Mouse (Mus musculus) urinary bladder, postnatal 4 days (tissue): ENCODE data around the gene Dag1.
"Not testable (repeated sequence)": the region's sequence is repeated elsewhere in the genome, so short reads cannot be mapped to it uniquely, and the experiment has no call there.

Experiments used
- DNase-seq, 2 experiments: peaks; one replicate each; pipeline ENCODE4 v3.0.0; 2021 to 2022; ENCODE audit warnings: low spot score in 2 of 2

Gene Dag1

GRCm38 (mm10) chr9:108274476-108275330 lies 10.9 kb upstream of the Dag1 start:
- peak in 1 of 2 experiments; percentile 22 for DNase-seq

GRCm38 (mm10) chr9:108273485-108273884 lies 9.7 kb upstream of the Dag1 start:
- no peak for DNase-seq

- DNase-seq: no peak
Observed at GRCm38 (mm10) chr9:108272691-108273090, 8.9 kb upstream of the Dag1 start.

DNA sequence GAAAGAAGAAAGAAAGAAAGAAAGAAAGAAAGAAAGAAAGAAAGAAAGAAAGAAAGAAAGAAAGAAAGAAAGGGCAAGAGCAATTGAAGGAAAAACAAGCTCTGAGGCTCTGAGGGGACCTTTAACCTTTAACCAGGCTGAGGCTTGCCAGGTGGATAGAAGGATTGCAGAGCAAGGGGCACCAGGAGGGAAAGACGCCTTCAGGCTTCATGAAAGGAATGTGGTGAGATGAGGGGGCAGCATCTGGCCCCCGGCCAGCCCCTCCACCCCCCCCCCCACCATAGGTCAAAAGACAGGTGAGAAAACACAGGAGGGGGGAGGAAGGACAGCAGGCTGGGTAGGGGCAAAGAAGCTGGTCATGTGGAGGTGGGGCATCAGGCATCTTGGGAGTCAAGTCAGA lies 8.2 kb upstream of the Dag1 start:
- no peak for DNase-seq

GRCm38 (mm10) chr9:108268701-108269100 lies 4.9 kb upstream of the Dag1 start:
- not testable (repeated sequence) for DNase-seq

DNA sequence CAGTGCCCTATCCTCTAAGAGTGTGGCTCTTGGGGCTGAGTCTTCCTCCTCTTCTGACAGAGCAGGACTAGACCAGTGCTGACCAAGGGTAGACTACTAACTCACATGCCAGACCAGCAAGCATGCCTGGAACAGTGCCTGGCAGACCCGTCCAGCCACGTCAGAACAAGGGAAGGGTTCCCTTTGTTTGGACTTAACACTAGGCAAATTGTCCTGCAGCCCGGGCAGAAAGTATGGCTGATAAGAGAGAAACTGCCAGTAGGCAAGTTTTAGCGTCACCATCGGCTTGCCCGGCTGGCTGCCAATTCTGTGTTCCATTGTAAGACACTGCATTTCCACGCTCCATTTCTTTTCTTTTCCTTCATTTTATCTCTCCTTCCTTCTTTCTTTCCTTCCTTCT lies 3.9 kb upstream of the Dag1 start:
- peak in 1 of 2 experiments; percentile 41 for DNase-seq

DNA sequence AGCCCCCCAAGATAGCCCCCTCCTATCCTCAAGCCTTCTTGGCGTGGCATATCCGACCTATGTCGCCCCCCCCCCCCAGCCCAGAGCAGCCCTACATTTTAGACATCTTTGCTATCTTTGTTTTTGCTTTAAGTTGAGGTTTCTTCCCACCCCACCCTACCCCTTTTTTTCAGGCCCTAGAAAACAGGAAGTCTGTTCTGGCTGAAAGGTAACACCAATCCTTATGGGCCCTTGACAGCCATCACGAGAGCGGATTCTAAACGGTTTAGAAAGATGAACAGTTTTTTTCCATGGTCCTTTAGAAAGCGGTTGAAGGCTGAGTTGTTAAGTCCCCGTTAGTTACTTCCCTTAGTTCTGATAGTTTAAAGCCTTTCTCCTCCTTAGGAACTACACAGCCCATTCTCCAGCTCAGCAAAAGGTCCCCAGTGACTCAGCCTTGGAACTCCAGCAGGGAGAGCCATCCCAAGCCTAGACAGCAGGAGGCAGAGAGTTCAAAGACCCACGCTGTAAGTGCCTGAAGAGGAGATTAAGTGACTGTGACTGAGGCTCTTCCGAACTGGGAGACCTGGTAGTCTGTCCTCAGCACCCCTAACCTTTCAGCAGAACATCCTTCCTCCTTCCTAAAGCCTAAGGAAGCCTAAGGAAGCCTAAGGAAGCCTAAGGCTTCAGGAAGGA lies 2.6 kb upstream of the Dag1 start:
- no peak for DNase-seq

DNA sequence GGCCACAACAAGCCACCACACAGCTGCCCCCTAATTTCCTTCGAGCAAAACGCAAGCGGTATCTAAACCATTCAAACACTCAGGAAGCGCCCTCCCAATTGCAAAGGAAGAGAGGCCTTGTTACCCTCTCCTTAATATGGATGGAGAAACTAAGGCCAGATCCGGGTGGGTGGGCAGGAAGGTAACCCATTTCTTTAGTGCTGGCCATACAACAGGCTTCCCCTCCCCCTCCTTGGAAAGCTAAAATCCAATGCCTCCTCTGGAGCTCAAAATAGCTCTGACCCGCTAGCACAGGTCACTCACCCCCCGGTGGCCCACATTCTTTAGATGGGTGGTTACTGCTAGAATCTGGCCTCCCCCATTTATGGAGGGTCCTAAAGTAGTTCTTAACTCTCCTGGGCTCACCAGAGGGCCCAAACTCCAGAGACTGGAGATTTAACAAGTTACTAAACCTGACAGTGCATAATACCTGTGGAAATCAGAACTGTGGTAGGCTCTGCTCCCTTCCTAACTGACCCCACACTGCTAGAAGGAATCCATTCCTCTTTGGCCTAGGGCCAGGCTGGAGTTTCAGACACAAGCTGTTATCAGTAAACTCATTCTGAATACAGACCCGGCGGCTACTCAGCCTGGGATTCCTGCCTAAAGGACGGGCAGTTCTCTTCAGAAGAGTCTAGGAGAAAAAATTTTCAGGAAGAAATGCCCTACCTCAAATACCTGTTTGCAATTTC lies 598 bp upstream of the Dag1 start:
- DNase-seq: peak; percentile 36 to 63

GRCm38 (mm10) chr9:108263131-108263681 lies 552 bp downstream of the Dag1 start:
- peak; percentile 38 to 61 for DNase-seq

DNA sequence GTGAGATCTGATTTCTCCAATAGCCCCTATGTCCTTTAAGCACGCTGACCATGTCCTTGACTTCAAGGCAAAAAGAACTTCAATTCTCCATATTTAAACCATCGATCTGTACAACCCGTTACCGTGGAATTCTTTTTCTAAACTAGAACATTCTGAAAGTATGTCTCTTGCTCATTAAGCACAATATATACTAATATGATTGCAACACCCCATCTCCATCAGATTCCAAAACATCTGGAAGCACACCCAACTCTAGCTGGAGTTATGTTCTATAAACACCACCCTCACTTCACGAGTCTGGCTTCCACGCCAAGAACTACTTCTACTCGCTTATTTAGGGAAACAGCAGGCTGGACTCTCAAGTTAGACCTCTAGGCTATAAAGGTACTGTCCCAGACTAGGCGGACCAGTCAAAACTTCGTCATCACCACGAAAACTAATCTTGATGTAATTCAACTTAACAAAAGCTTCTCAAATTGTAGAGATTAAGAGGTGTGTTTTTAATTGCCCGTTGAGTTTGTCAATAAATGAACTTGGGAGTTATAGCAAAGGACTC lies 1.2 kb downstream of the Dag1 start:
- no peak for DNase-seq

- DNase-seq: no peak
Observed at GRCm38 (mm10) chr9:108261865-108262264, 1.9 kb downstream of the Dag1 start.

DNA sequence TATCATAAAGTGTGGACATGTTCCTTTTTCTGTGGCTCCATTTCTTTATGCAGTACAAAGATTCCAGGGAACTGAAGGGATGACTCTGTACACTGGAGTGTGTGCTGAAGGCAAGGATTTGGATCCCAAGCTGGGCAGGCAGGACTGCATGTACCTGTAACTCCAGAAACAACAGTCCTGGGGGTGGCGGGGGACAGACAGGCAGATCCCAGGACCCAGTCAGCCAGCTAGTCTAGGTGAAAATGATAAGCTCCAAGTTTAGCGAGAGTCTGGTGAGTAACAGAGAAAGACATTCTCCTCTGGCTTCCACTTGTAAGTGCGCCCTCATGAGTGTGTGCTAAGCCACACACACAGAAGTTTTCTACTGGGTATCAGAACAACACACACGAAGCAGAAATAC lies 3.2 kb downstream of the Dag1 start:
- no peak for DNase-seq

- DNase-seq: no peak
Observed at GRCm38 (mm10) chr9:108252766-108253165, 11.0 kb downstream of the Dag1 start.

DNA sequence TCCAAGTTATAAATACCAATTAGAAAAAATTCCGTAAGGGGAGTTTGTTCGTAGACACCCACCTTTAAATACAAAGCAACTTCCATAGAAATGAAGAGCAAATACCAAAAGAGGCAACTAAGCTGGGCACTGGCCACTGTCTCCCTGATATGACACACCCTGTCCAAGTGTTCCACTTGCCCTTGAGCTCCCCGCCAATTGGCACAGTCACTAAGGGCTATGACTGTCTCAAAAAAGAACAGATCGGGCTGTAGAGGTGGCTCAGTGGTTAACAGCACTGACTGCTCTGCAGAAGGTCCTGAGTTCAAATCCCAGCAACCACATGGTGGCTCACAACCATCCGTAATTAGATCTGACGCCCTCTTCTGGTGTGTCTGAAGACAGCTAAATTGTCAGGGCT lies 11.9 kb downstream of the Dag1 start:
- no peak for DNase-seq

DNA sequence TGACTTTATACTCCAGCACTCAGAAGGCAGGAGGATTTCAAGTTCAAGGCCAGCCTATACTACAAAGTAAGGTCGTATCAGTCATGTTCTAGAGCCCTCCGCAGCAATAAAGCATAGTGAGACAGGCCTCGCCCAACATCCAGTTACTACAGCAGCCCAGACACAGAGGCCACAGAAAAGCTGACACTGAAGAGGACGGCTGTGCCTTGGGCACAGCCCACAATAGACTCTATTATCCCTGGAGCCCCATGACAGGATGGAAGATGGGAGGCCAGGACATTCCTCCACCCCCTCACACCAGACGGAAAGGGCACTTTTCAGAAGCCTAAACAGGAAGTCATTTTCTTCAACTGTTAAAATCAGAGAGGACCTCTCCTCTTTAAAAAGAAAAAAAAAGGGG lies 14.8 kb downstream of the Dag1 start:
- DNase-seq: no peak

DNA sequence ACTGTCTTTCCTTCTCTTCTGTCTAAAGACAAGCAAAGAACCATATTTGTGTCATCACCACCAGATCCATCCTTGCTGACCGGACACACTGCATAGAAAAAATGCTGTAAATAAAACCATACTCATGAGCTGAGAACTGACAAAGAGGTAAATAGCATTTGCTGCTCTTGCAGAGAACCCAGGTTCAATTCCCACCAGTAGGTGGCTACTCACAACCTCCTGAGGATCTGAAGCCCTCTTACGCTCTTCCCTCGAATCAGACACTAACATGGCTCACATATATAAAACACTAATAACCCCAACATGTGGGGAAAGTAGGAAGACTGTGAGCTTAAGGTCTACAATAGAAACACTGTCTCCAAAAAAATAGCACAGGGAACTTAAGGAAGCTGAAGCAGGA lies 18.8 kb downstream of the Dag1 start:
- no peak for DNase-seq

GRCm38 (mm10) chr9:108244540-108244939 lies 19.2 kb downstream of the Dag1 start:
- no peak for DNase-seq

GRCm38 (mm10) chr9:108239951-108240350 lies 23.8 kb downstream of the Dag1 start:
- no peak for DNase-seq

- no peak for DNase-seq
Observed at GRCm38 (mm10) chr9:108238831-108239230, 24.9 kb downstream of the Dag1 start.

- no peak for DNase-seq
Observed at GRCm38 (mm10) chr9:108238402-108238801, 25.4 kb downstream of the Dag1 start.

- no peak for DNase-seq
Observed at GRCm38 (mm10) chr9:108234682-108235081, 29.1 kb downstream of the Dag1 start.

- DNase-seq: no peak
Observed at GRCm38 (mm10) chr9:108232908-108233307, 30.9 kb downstream of the Dag1 start.
